8 mouse cellular contexts compared by ENCODE assay signal in genomic region chr4:21726912-21727614, GRCm38 (mm10). TPM values are rescaled to one million over a fixed set of nuclear protein-coding genes. Genes with fewer than 3 reads are reported as not detected.
DNase-seq lines count a peak whose midpoint lies in the region; ATAC-seq and TF ChIP-seq lines count a peak whose summit lies in the region.

No protein-coding gene starts in this region.

- TF ChIP-seq EP300 in liver, embryonic 14.5 days (IDR thresholded peaks at IDR 0.05; ENCODE audit: low read depth), result no peak; the same call in 1 of the 2 replicates

- no peaks in the 10 kb centered on the region for H3K36me3 ChIP-seq in embryonic facial prominence, embryonic 15.5 days
- no peaks in the 10 kb centered on the region for H3K36me3 ChIP-seq in heart, embryonic 15.5 days
- H3K36me3 ChIP-seq in liver, embryonic 14.5 days (replicated peaks; ENCODE audit: control insufficient read depth, insufficient read depth, low read depth), result no peaks in the 10 kb centered on the region
- H3K36me3 ChIP-seq in neural tube, embryonic 11.5 days (ENCODE audit: control insufficient read depth, insufficient read depth, low read length), result no peaks in the 10 kb centered on the region

- H3K9me3 ChIP-seq in embryonic facial prominence, embryonic 15.5 days (replicated peaks), result no peaks in the 10 kb centered on the region
- no peaks in the 10 kb centered on the region for H3K9me3 ChIP-seq in heart, embryonic 15.5 days (replicated peaks)
- no peaks in the 10 kb centered on the region for H3K9me3 ChIP-seq in liver, embryonic 14.5 days (ENCODE audit: control insufficient read depth, low read length)
- H3K9me3 ChIP-seq in neural tube, embryonic 11.5 days (ENCODE audit: control insufficient read depth, low read length), result no peaks in the 10 kb centered on the region

- no peak for TF ChIP-seq POLR2A in bone marrow macrophage, adult 2 months (IDR thresholded peaks at IDR 0.05; ENCODE audit: borderline replicate concordance, low read depth, low read length)

- H3K4me2 ChIP-seq in embryonic facial prominence, embryonic 15.5 days (replicated peaks), result peak overlapping the region; percentile 71
- peak overlapping the region; percentile 89 for H3K4me2 ChIP-seq in heart, embryonic 15.5 days
- peak overlapping the region; percentile 91 for H3K4me2 ChIP-seq in liver, embryonic 14.5 days (ENCODE audit: low read depth)
- H3K4me2 ChIP-seq in neural tube, embryonic 11.5 days (ENCODE audit: low read depth), result peak overlapping the region; percentile 76

- DNase-seq in CD8-positive naive resting alpha-beta T cell, adult 2 months (ENCODE audit: low read depth in 2 of 2, low spot score in 2 of 2), result peak; percentile 8 to 28
- peak; percentile 43 for DNase-seq in kidney, postnatal 14 days
- DNase-seq in liver, embryonic 14.5 days (ENCODE audit: low read depth in 3 of 3, low spot score in 3 of 3), result peak; percentile 62 to 74 (median 64)
- peak; percentile 39 for DNase-seq in neural tube, embryonic 11.5 days (ENCODE audit: low spot score)
- DNase-seq in thymus, postnatal 25 days, result peak; percentile 30

- H3K27me3 ChIP-seq in embryonic facial prominence, embryonic 15.5 days, result no peaks in the 10 kb centered on the region
- no peaks in the 10 kb centered on the region for H3K27me3 ChIP-seq in heart, embryonic 15.5 days
- H3K27me3 ChIP-seq in liver, embryonic 14.5 days (ENCODE audit: control insufficient read depth, insufficient read depth, low read length), result no peaks in the 10 kb centered on the region
- no peaks in the 10 kb centered on the region for H3K27me3 ChIP-seq in neural tube, embryonic 11.5 days (ENCODE audit: control insufficient read depth, insufficient read depth, low read length)

- peak overlapping the region; percentile 53 for H3K27ac ChIP-seq in bone marrow macrophage, adult 2 months (ENCODE audit: insufficient read depth, low read depth, low read length)
- H3K27ac ChIP-seq in embryonic facial prominence, embryonic 15.5 days (replicated peaks), result peak overlapping the region; percentile 82
- H3K27ac ChIP-seq in heart, embryonic 15.5 days, result peak overlapping the region; percentile 80
- H3K27ac ChIP-seq in liver, embryonic 14.5 days, result peak overlapping the region; percentile 80
- peak overlapping the region; percentile 63 for H3K27ac ChIP-seq in neural tube, embryonic 11.5 days (ENCODE audit: low read depth, low read length)

- peaks cover 5% of the 10 kb centered on the region; the same call in 1 of the 2 replicates for H3K4me1 ChIP-seq in bone marrow macrophage, adult 2 months (ENCODE audit: control insufficient read depth, insufficient read depth, low read length)
- peaks cover 6% of the 10 kb centered on the region for H3K4me1 ChIP-seq in embryonic facial prominence, embryonic 15.5 days
- H3K4me1 ChIP-seq in heart, embryonic 15.5 days (replicated peaks), result peaks cover 9% of the 10 kb centered on the region
- H3K4me1 ChIP-seq in liver, embryonic 14.5 days (replicated peaks; ENCODE audit: control insufficient read depth in 2 of 2, insufficient read depth in 2 of 2, low read length in 1 of 2), result peaks cover 0 to 4% of the 10 kb centered on the region in 2 experiments
- H3K4me1 ChIP-seq in neural tube, embryonic 11.5 days (ENCODE audit: control insufficient read depth, insufficient read depth, low read length), result peaks cover 7% of the 10 kb centered on the region

- H3K4me3 ChIP-seq in bone marrow macrophage, adult 2 months (ENCODE audit: insufficient read depth, low read length), result peak overlapping the region; percentile 75
- H3K4me3 ChIP-seq in embryonic facial prominence, embryonic 15.5 days (replicated peaks), result peak overlapping the region; percentile 87
- peak overlapping the region; percentile 91 for H3K4me3 ChIP-seq in heart, embryonic 15.5 days
- H3K4me3 ChIP-seq in liver, embryonic 14.5 days (ENCODE audit: insufficient read depth in 1 of 2, low read depth in 2 of 2, low read length in 2 of 2), result peak overlapping the region; percentile 73 to 78
- H3K4me3 ChIP-seq in neural tube, embryonic 11.5 days (ENCODE audit: low read depth, low read length), result peak overlapping the region; percentile 89

- TF ChIP-seq CTCF in bone marrow macrophage, adult 2 months (IDR thresholded peaks at IDR 0.05; ENCODE audit: low read depth, low read length), result no peak
- peak; percentile 79 for TF ChIP-seq CTCF in liver, embryonic 14.5 days (IDR thresholded peaks at IDR 0.05; ENCODE audit: low read depth)

- under 1% methylated on average over 22 of the region's 22 CpGs for WGBS in embryonic facial prominence, embryonic 15.5 days
- WGBS in heart, embryonic 15.5 days, result under 1% methylated on average over 22 of the region's 22 CpGs
- under 1% methylated on average over 22 of the region's 22 CpGs for WGBS in liver, embryonic 14.5 days (ENCODE audit: insufficient replicate concordance)
- 1% methylated on average over 22 of the region's 22 CpGs for WGBS in neural tube, embryonic 11.5 days

- H3K9ac ChIP-seq in embryonic facial prominence, embryonic 15.5 days, result peak overlapping the region; percentile 67
- H3K9ac ChIP-seq in heart, embryonic 15.5 days, result peak overlapping the region; percentile 80
- H3K9ac ChIP-seq in liver, embryonic 14.5 days (replicated peaks), result peak overlapping the region; percentile 89
- H3K9ac ChIP-seq in neural tube, embryonic 11.5 days (ENCODE audit: low read length), result peak overlapping the region; percentile 83

- ATAC-seq in embryonic facial prominence, embryonic 15.5 days (ENCODE audit: insufficient number of reproducible peaks, low FRiP score, low TSS enrichment, low read depth), result no peak
- no peak; the same call in 1 of the 2 replicates for ATAC-seq in heart, embryonic 15.5 days (replicated peaks; ENCODE audit: insufficient number of reproducible peaks, insufficient read depth, low FRiP score, low read depth)
- ATAC-seq in liver, embryonic 14.5 days (ENCODE audit: insufficient read depth), result peak; percentile 53; the same call in 1 of the 2 replicates
- ATAC-seq in neural tube, embryonic 11.5 days (ENCODE audit: insufficient read depth, low FRiP score, low TSS enrichment), result peak; percentile 49; the same call in 1 of the 2 replicates

RNA-seq across cellular contexts. Expression of gene Ccnc, which starts 0.4 kb away (rescaled TPM):
- 27.5 and 27.8 TPM in 2 replicates for polyA plus RNA-seq in bone marrow macrophage, adult 2 months (2012; ENCODE audit: insufficient read depth, insufficient read length, missing spikeins)
- polyA plus RNA-seq in embryonic facial prominence, embryonic 15.5 days (2015; fragmentation: Nextera tagmentation; extraction: Ambion mirVana), result 39.7 and 39.8 TPM in 2 replicates
- 25.7 and 27.1 TPM in 2 replicates for polyA plus RNA-seq in heart, embryonic 15.5 days (2015; fragmentation: Nextera tagmentation; extraction: Ambion mirVana)
- polyA plus RNA-seq in liver, embryonic 14.5 days (2012; rRNA removed), result 4.8 and 6.4 TPM in 2 replicates
- polyA plus RNA-seq in liver, embryonic 14.5 days (2014; fragmentation: Nextera tagmentation; extraction: Ambion mirVana), result 23.0 and 25.3 TPM in 2 replicates
- 68.5 and 79.5 TPM in 2 replicates for polyA plus RNA-seq in neural tube, embryonic 11.5 days (2014; fragmentation: Nextera tagmentation; extraction: Ambion mirVana)

RNA-seq across cellular contexts. Expression of gene Usp45, which starts 39.9 kb away (rescaled TPM):
- polyA plus RNA-seq in bone marrow macrophage, adult 2 months (2012; ENCODE audit: insufficient read depth, insufficient read length, missing spikeins), result 23.0 and 23.7 TPM in 2 replicates
- 7.0 and 8.5 TPM in 2 replicates for polyA plus RNA-seq in embryonic facial prominence, embryonic 15.5 days (2015; fragmentation: Nextera tagmentation; extraction: Ambion mirVana)
- polyA plus RNA-seq in heart, embryonic 15.5 days (2015; fragmentation: Nextera tagmentation; extraction: Ambion mirVana), result 5.9 and 6.1 TPM in 2 replicates
- 6.8 and 9.8 TPM in 2 replicates for polyA plus RNA-seq in liver, embryonic 14.5 days (2012; rRNA removed)
- polyA plus RNA-seq in liver, embryonic 14.5 days (2014; fragmentation: Nextera tagmentation; extraction: Ambion mirVana), result 15.1 and 16.3 TPM in 2 replicates
- polyA plus RNA-seq in neural tube, embryonic 11.5 days (2014; fragmentation: Nextera tagmentation; extraction: Ambion mirVana), result 10.7 and 15.2 TPM in 2 replicates

RNA-seq across cellular contexts. Expression of gene Tstd3, which starts 39.9 kb away (rescaled TPM):
- polyA plus RNA-seq in bone marrow macrophage, adult 2 months (2012; ENCODE audit: insufficient read depth, insufficient read length, missing spikeins), result 19.6 and 22.4 TPM in 2 replicates
- 7.5 and 8.2 TPM in 2 replicates for polyA plus RNA-seq in embryonic facial prominence, embryonic 15.5 days (2015; fragmentation: Nextera tagmentation; extraction: Ambion mirVana)
- polyA plus RNA-seq in heart, embryonic 15.5 days (2015; fragmentation: Nextera tagmentation; extraction: Ambion mirVana), result 17.0 and 18.9 TPM in 2 replicates
- polyA plus RNA-seq in liver, embryonic 14.5 days (2012; rRNA removed), result 4.3 and 8.0 TPM in 2 replicates
- 15.0 and 16.2 TPM in 2 replicates for polyA plus RNA-seq in liver, embryonic 14.5 days (2014; fragmentation: Nextera tagmentation; extraction: Ambion mirVana)
- 23.0 and 27.5 TPM in 2 replicates for polyA plus RNA-seq in neural tube, embryonic 11.5 days (2014; fragmentation: Nextera tagmentation; extraction: Ambion mirVana)

RNA-seq across cellular contexts. Expression of gene Prdm13, which starts 41.3 kb away (rescaled TPM):
- 0.32 TPM in 1 of 2 replicates, not detected in the other for polyA plus RNA-seq in bone marrow macrophage, adult 2 months (2012; ENCODE audit: insufficient read depth, insufficient read length, missing spikeins)
- not detected in 2 replicates for polyA plus RNA-seq in embryonic facial prominence, embryonic 15.5 days (2015; fragmentation: Nextera tagmentation; extraction: Ambion mirVana)
- polyA plus RNA-seq in heart, embryonic 15.5 days (2015; fragmentation: Nextera tagmentation; extraction: Ambion mirVana), result not detected in 2 replicates
- not detected in 2 replicates for polyA plus RNA-seq in liver, embryonic 14.5 days (2012; rRNA removed)
- polyA plus RNA-seq in liver, embryonic 14.5 days (2014; fragmentation: Nextera tagmentation; extraction: Ambion mirVana), result not detected in 2 replicates
- 6.8 and 8.8 TPM in 2 replicates for polyA plus RNA-seq in neural tube, embryonic 11.5 days (2014; fragmentation: Nextera tagmentation; extraction: Ambion mirVana)

Comparison
In these comparisons a context has a peak if more than half of its experiments do, and no peak if none do; other contexts are left out.
1. ATAC-seq: peak in liver, embryonic 14.5 days (single experiment) and neural tube, embryonic 11.5 days (single experiment); none in embryonic facial prominence, embryonic 15.5 days (single experiment) and heart, embryonic 15.5 days (single experiment).
2. Peak in every context shown above with its lines, with median percentiles within 50 percentile points of each other: DNase-seq, H3K27ac ChIP-seq, H3K4me3 ChIP-seq, H3K4me2 ChIP-seq and H3K9ac ChIP-seq.